Mouse (Mus musculus) retina, adult 2 months (tissue): ENCODE measurements around the gene Mbl1.

Experiments used
- DNase-seq: peaks from one replicate; pipeline ENCODE4 v3.0.0-alpha.2; 2012; ENCODE audit warnings: low read depth, low spot score

Mbl1 gene

GRCm38 (mm10) chr14:41151220-41151898 is at the start of gene Mbl1:
Mbl1 (plus strand) TSS chr14:41151458.
- no peak for DNase-seq

DNA sequence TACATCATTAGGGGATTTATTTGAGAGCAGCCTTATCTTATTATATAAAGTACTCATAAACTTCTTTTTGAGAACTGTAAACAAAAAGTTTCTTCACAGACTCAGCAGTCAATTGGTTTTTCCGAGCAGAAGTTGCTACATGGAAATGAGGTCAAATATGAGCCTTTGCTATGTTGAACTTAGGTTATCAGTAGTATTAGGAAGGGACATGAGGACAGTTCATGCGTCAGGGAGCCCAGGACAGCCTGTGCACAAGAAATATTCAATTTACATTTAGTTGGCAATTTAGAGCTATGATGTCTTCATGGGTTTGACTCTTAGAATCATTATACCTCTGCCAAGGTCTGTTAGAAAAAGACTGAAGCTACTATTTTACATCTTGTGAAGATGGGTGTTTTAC is 49.0 kb upstream of the Mbl1 start:
- DNase-seq: no peak

- no peak for DNase-seq
Measured at GRCm38 (mm10) chr14:41104853-41105444, 46.3 kb upstream of the Mbl1 start, which contains the start of gene Mat1a. Mat1a (plus strand) TSS chr14:41105035.

GRCm38 (mm10) chr14:41111031-41111668 is 40.1 kb upstream of the Mbl1 start:
- DNase-seq: no peak

- DNase-seq: no peak
Measured at GRCm38 (mm10) chr14:41112944-41113343, 38.3 kb upstream of the Mbl1 start.

DNA sequence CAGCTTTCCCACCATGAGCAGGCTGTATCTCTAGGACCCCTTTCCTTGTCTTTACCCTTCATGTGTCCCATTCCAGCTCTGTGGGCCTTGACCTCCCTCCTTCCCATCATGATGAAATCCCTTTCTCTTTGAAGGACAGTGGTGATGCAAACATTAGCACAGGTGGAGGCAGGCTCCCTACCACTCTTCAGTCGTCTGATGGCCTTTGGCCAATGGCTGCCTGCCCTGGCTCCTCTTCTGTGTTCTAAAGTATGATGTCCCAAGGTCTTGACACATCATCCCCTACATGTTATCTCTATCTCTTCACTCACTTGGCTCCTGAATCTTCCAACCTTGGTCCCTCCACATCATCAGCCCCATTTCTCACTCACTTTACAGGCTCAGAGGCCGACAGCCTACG is 35.0 kb upstream of the Mbl1 start:
- no peak for DNase-seq

- DNase-seq: no peak
Measured at GRCm38 (mm10) chr14:41124683-41125082, 26.6 kb upstream of the Mbl1 start.

- no peak for DNase-seq
Measured at GRCm38 (mm10) chr14:41127997-41128396, 23.3 kb upstream of the Mbl1 start.

DNA sequence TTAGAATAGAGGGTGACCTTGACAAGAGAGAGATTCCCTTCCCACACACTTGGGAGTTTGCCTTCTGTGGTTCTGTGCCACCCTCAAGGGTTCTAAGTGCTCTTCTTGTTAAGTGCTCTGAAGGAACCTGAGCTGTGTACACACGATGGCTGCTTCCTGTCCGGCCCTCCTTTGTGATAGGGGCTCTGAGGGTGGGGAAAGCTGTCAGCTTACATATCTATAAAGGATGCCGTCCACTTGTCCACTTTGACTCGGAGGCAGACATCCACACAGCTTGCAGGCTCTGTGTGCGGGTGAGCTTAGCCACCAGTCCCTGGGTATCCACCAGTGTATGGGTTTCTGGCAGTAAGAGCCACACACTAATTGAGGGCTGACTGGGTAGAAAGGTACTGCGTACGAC is 19.7 kb upstream of the Mbl1 start, which contains the start of gene Sftpa1:
TSS of gene Sftpa1 (plus strand) at position 243 of the 400 bp plus-strand sequence.
- no peak for DNase-seq

GRCm38 (mm10) chr14:41137006-41137405 is 14.3 kb upstream of the Mbl1 start:
- DNase-seq: no peak

- DNase-seq: no peak
Measured at GRCm38 (mm10) chr14:41140686-41141085, 10.6 kb upstream of the Mbl1 start.

- DNase-seq: no peak
Measured at GRCm38 (mm10) chr14:41146035-41146434, 5.2 kb upstream of the Mbl1 start.

DNA sequence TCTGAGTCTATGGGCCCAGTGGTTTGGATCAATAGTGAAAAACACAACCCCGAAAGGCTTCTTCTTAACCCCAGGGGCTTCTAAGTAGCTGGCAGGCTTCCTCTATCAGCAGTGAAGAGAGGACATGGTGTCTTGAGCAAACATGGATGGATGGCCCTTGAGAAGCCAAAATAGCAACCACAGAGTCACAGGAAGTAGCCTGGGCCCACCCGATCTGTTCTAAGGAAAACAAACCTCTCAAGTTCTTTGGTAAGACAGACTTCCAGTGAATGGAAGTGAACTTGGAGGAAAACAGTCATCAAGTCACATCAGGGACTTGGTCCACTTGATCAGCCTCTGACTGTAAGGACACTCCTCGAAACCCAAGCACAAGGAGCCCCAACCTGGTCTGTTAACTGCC is 4.3 kb upstream of the Mbl1 start:
- no peak for DNase-seq

DNA sequence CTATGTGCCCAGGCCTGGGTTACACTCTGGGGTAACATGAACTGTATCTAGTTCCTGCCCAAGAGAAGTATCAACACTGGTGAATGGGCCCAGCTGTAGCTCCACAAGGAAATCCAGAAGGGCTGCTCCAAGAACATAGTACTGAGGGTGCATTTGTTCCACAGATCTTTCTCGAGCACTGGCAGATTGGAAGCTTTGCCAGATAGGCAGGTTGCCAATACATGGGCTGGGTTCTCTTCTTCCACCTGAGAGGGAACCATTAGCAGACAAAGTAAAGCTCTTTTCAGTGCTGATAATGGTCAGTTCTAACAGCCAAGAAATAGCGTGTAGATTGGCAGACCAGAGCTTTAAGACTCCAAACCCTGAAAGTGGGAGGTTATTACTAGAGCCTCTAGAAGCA is 3.9 kb upstream of the Mbl1 start:
- no peak for DNase-seq

GRCm38 (mm10) chr14:41160076-41160475 is 8.8 kb downstream of the Mbl1 start:
- DNase-seq: no peak

- DNase-seq: no peak
Measured at GRCm38 (mm10) chr14:41160743-41161142, 9.5 kb downstream of the Mbl1 start.

DNA sequence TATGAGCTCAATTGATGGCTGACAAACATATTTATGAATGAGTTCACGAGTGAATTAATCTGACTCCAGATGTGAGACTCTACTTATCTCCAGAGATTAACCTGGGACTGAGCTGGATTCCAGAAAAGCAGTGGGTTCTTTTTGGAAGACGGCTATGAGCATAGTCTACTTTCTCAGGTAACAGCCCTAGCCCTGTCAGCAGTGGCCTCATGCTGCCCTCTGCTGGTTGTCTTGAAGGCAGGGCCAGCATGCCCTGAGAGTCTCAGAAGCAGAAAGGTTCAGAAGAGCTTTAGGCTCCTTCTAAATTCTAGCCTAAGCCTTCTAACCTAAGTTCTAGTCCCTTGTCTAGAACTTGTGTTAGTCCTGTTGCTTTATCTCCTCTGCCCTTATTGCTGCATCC is 11.4 kb downstream of the Mbl1 start:
- DNase-seq: peak; percentile 6

GRCm38 (mm10) chr14:41167278-41167677 is 16.0 kb downstream of the Mbl1 start:
- no peak for DNase-seq

- no peak for DNase-seq
Measured at GRCm38 (mm10) chr14:41168567-41168966, 17.3 kb downstream of the Mbl1 start.

GRCm38 (mm10) chr14:41170514-41170913 is 19.3 kb downstream of the Mbl1 start:
- DNase-seq: no peak

GRCm38 (mm10) chr14:41174802-41175201 is 23.5 kb downstream of the Mbl1 start:
- no peak for DNase-seq

- DNase-seq: no peak
Measured at GRCm38 (mm10) chr14:41185059-41185821, 34.0 kb downstream of the Mbl1 start, which contains the start of gene Sftpd. Sftpd (minus strand) TSS chr14:41185149.
